8 mouse cellular contexts compared by ENCODE assay signal in the genomic region with DNA sequence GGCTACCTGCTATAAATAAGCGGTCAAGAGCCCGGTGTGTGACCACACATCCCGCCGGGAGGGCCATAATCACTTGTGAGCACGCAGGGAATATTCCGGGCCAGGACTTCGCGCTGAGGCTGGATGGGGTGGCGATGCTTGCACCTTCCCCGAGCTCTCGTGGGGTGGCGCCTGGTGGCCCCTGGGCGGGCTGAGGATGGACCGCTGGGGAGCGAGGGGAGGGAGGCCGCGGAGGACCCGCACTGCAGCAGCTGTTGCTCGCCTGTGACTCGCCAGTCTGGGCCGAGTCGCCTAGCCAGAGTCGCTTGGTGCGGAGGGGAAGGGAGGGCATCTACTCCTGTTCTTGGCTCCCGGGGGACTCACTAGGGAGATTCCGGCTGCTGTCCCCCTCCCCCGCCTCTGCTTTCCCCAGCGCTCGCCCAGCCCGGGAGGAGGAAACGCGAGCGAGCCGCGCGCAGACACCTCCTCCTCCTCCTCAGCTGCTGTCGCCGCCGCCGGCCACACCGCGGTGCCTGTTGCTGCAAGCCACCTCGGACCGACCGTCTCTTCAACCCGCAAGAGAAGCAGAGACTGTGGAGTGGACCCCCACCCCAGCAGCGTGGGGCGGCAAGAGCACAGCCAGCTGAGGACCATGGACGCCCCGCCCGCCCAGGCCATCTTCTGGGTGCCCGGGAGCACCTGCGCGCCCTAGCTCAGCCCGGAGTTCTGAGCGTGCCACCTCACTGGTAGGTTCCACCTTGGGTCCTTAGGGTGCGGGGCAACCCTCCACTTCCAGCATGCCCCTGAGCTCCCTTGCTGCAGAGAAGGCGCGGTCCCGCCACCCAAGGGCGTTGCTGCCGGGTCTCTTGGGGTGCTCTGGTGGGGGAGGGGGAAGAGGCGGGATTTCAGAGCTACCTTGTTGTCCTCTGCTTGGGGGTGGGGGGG. TPM values are rescaled to one million over a fixed set of nuclear protein-coding genes. Genes with fewer than 3 reads are reported as not detected.
DNase-seq lines count a peak whose midpoint lies in the region; ATAC-seq and TF ChIP-seq lines count a peak whose summit lies in the region.

No protein-coding gene starts in this region.

- H3K4me3 ChIP-seq in ES-E14 (ENCODE audit: insufficient read depth in 1 of 2, low read depth in 1 of 2, low read length in 2 of 2, poor library complexity in 1 of 2, severe bottlenecking in 1 of 2) = peak overlapping the region; percentile 68 to 77
- peak overlapping the region; percentile 63 for H3K4me3 ChIP-seq in hindbrain, embryonic 14.5 days (replicated peaks; ENCODE audit: low read length)

- H3K4me1 ChIP-seq in ES-E14 (ENCODE audit: control insufficient read depth in 2 of 2, insufficient read depth in 2 of 2, low read length in 2 of 2, poor library complexity in 1 of 2) = no peaks in the 10 kb centered on the region
- peaks cover 9% of the 10 kb centered on the region for H3K4me1 ChIP-seq in hindbrain, embryonic 14.5 days (replicated peaks; ENCODE audit: control insufficient read depth, insufficient read depth, low read length)

- H3K4me2 ChIP-seq in hindbrain, embryonic 14.5 days (replicated peaks) = peak overlapping the region; percentile 99

- ATAC-seq in hindbrain, embryonic 14.5 days (ENCODE audit: low FRiP score) = peak; percentile 81

- H3K36me3 ChIP-seq in ES-E14 (ENCODE audit: control insufficient read depth, insufficient read depth, low read length, poor library complexity, severe bottlenecking) = no peaks in the 10 kb centered on the region
- no peaks in the 10 kb centered on the region for H3K36me3 ChIP-seq in hindbrain, embryonic 14.5 days (replicated peaks; ENCODE audit: control insufficient read depth, insufficient read depth)

- no peak overlapping the region for H3K27ac ChIP-seq in ES-E14 (ENCODE audit: insufficient read depth, low read depth, low read length, poor library complexity, severe bottlenecking)
- no peak overlapping the region for H3K27ac ChIP-seq in hindbrain, embryonic 14.5 days

- H3K27me3 ChIP-seq in hindbrain, embryonic 14.5 days (ENCODE audit: control insufficient read depth, insufficient read depth, low read length) = peaks cover 35% of the 10 kb centered on the region

- WGBS in hindbrain, embryonic 14.5 days = under 1% methylated on average over 56 of the region's 63 CpGs

- in situ Hi-C loops in ES-E14 (cut with MboI; ENCODE audit: low sequenced_read_pairs in 2 of 2, unreplicated experiment in 2 of 2) = no loop called here

- peak overlapping the region; percentile 37 for H3K9ac ChIP-seq in ES-E14 (ENCODE audit: insufficient read depth, low read depth, low read length, poor library complexity, severe bottlenecking)
- H3K9ac ChIP-seq in hindbrain, embryonic 14.5 days = peak overlapping the region; percentile 60

- DNase-seq in ES-E14 (ENCODE audit: low read depth, low spot score) = no peak
- DNase-seq in cerebellum, adult 8-10 months = peak; percentile 70
- peak; percentile 71 to 72 for DNase-seq in frontal cortex, postnatal 36 days (ENCODE audit: low spot score in 2 of 2)
- peak; percentile 47 for DNase-seq in hindbrain, embryonic 14.5 days (ENCODE audit: low spot score)
- DNase-seq in left cerebral cortex, adult 18-20 months (ENCODE audit: low spot score in 2 of 2) = peak; percentile 70 to 83
- peak; percentile 64 for DNase-seq in lung, postnatal 36 days
- peak; percentile 70 for DNase-seq in retina, embryonic 14.5 days (ENCODE audit: low spot score)
- DNase-seq in thymus, postnatal 25 days = peak; percentile 70

- no peaks in the 10 kb centered on the region for H3K9me3 ChIP-seq in ES-E14 (ENCODE audit: control insufficient read depth, insufficient read depth, low read depth, low read length)
- no peaks in the 10 kb centered on the region for H3K9me3 ChIP-seq in hindbrain, embryonic 14.5 days (ENCODE audit: control insufficient read depth, low read length)

TF ChIP-seq in ES-E14, 5 proteins besides CTCF, POLR2A, EP300 and RAD21:
- TF ChIP-seq MAFK (IDR thresholded peaks at IDR 0.05; ENCODE audit: insufficient read depth, low read depth, low read length) (no peak), CHD2 (IDR thresholded peaks at IDR 0.05; ENCODE audit: low read depth, low read length) (no peak), HCFC1 (IDR thresholded peaks at IDR 0.05; ENCODE audit: borderline replicate concordance, insufficient read depth, low read length) (no peak), ZC3H11A (IDR thresholded peaks at IDR 0.05; ENCODE audit: borderline replicate concordance, low read depth, low read length) (no peak), ZNF384 (IDR thresholded peaks at IDR 0.05; ENCODE audit: low read depth, low read length) (no peak)

RNA-seq across cellular contexts. Expression of a gene that starts 3.9 kb away (rescaled TPM):
- 20.6 and 31.1 TPM in 2 replicates for total RNA-seq in ES-E14 (2012; rRNA removed)
- 15.4 and 15.5 TPM in 2 replicates for polyA plus RNA-seq in hindbrain, embryonic 14.5 days (2014; fragmentation: Nextera tagmentation; extraction: Ambion mirVana)
- 10 to 100 TPM; 22.3 to 26.1 TPM for total RNA-seq in left cerebral cortex, adult 18-20 months (2021)
